Comparison of ENCODE assay signal across 24 mouse cellular contexts in genomic region chr8:32959326-32960064, GRCm38 (mm10).
DNase-seq lines count a peak whose midpoint lies in the region; ATAC-seq lines count a peak whose summit lies in the region.
"Had no signal": no experiment of that assay in that cellular context is flagged by ENCODE, and none has a peak within 500 bp of the region (broad histone marks: within the 10 kb centered on the region; RNA-seq: fewer than 3 reads in every experiment).

No protein-coding gene starts in this region.

- H3K4me3 ChIP-seq in forebrain, embryonic 11.5 days (ENCODE audit: low read depth, low read length) = no peak overlapping the region
- H3K4me3 ChIP-seq in forebrain, embryonic 10.5 days = no peak overlapping the region
- no peak overlapping the region for H3K4me3 ChIP-seq in neural tube, embryonic 12.5 days
- no peak overlapping the region for H3K4me3 ChIP-seq in hindbrain, embryonic 16.5 days (ENCODE audit: low read length)
- H3K4me3 ChIP-seq: heart, embryonic 13.5 days; limb, embryonic 13.5 days; liver, embryonic 13.5 days had no signal

- H3K9me3 ChIP-seq in forebrain, embryonic 11.5 days (ENCODE audit: control insufficient read depth, low read length) = peaks cover 4% of the 10 kb centered on the region; the same call in 1 of the 2 replicates
- peaks cover 8% of the 10 kb centered on the region; the same call in 1 of the 2 replicates for H3K9me3 ChIP-seq in forebrain, embryonic 10.5 days
- 0 out of 2 replicates have a peak, but pooled peaks cover 5% of the 10 kb centered on the region for H3K9me3 ChIP-seq in neural tube, embryonic 12.5 days
- H3K9me3 ChIP-seq in hindbrain, embryonic 16.5 days (ENCODE audit: control insufficient read depth, low read length) = peaks cover 3% of the 10 kb centered on the region; the same call in 1 of the 2 replicates
- H3K9me3 ChIP-seq: G1E; liver, embryonic 13.5 days had no signal

- DNase-seq in forebrain, embryonic 11.5 days (ENCODE audit: low spot score) = no peak
- DNase-seq in forebrain, embryonic 10.5 days (ENCODE audit: extremely low spot score, low spot score) = no peak
- DNase-seq in neural tube, embryonic 10.5 days (ENCODE audit: extremely low spot score, low spot score) = no peak
- no peak for DNase-seq in spleen, adult 12 weeks (ENCODE audit: low spot score)
- no peak for DNase-seq in cerebellum, adult 11 months
- DNase-seq: adrenal gland, postnatal 10 days; cerebellum, adult 11-12 months; cerebellum, postnatal 25 days; gastrocnemius, postnatal 10 days; heart, adult 11 months; kidney, adult 8-10 months; kidney, postnatal 4 days; liver, embryonic 13.5 days; lung, embryonic 14.5 days; lung, postnatal 36 days; retina, postnatal 1 day; thymus, postnatal 14 days had no signal

- H3K4me2 ChIP-seq in forebrain, embryonic 11.5 days (ENCODE audit: low read depth, low read length, severe bottlenecking) = no peak overlapping the region
- no peak overlapping the region for H3K4me2 ChIP-seq in neural tube, embryonic 12.5 days (replicated peaks)
- no peak overlapping the region for H3K4me2 ChIP-seq in hindbrain, embryonic 16.5 days (ENCODE audit: low read length)
- H3K4me2 ChIP-seq: heart, embryonic 13.5 days; limb, embryonic 13.5 days; liver, embryonic 13.5 days; lung, embryonic 14.5 days had no signal

- no peaks in the 10 kb centered on the region; the same call in 1 of the 2 replicates for H3K4me1 ChIP-seq in forebrain, embryonic 11.5 days (replicated peaks; ENCODE audit: control insufficient read depth, insufficient read depth, low read length)
- H3K4me1 ChIP-seq in forebrain, embryonic 10.5 days = no peaks in the 10 kb centered on the region
- H3K4me1 ChIP-seq in neural tube, embryonic 12.5 days = no peaks in the 10 kb centered on the region
- H3K4me1 ChIP-seq in hindbrain, embryonic 16.5 days (ENCODE audit: control insufficient read depth, insufficient read depth, low read depth, low read length) = no peaks in the 10 kb centered on the region
- H3K4me1 ChIP-seq: heart, embryonic 13.5 days; limb, embryonic 13.5 days; liver, embryonic 13.5 days had no signal

- no peaks in the 10 kb centered on the region for H3K36me3 ChIP-seq in forebrain, embryonic 11.5 days (ENCODE audit: control insufficient read depth, insufficient read depth, low read length)
- no peaks in the 10 kb centered on the region for H3K36me3 ChIP-seq in forebrain, embryonic 10.5 days (replicated peaks)
- H3K36me3 ChIP-seq in neural tube, embryonic 12.5 days = no peaks in the 10 kb centered on the region
- no peaks in the 10 kb centered on the region for H3K36me3 ChIP-seq in hindbrain, embryonic 16.5 days (ENCODE audit: control insufficient read depth, insufficient read depth, low read length)
- H3K36me3 ChIP-seq: G1E; heart, embryonic 13.5 days; limb, embryonic 13.5 days; liver, embryonic 13.5 days had no signal

- H3K9ac ChIP-seq in forebrain, embryonic 11.5 days (ENCODE audit: low read length) = no peak overlapping the region
- no peak overlapping the region for H3K9ac ChIP-seq in neural tube, embryonic 12.5 days
- no peak overlapping the region for H3K9ac ChIP-seq in hindbrain, embryonic 16.5 days (ENCODE audit: low read depth, low read length)
- H3K9ac ChIP-seq: heart, embryonic 13.5 days; limb, embryonic 13.5 days; liver, embryonic 13.5 days; lung, embryonic 14.5 days had no signal

- peak; percentile 92 for ATAC-seq in forebrain, embryonic 11.5 days (replicated peaks; ENCODE audit: low FRiP score)
- ATAC-seq in neural tube, embryonic 12.5 days (ENCODE audit: low FRiP score, low read depth) = peak; percentile 44
- peak; percentile 79; the same call in 1 of the 2 replicates for ATAC-seq in hindbrain, embryonic 16.5 days
- ATAC-seq: activated CD4-positive, CD25-positive, alpha-beta regulatory T cell, adult 4 months had no signal

- H3K27me3 ChIP-seq in forebrain, embryonic 11.5 days (ENCODE audit: control insufficient read depth, insufficient read depth, low read length) = no peaks in the 10 kb centered on the region
- H3K27me3 ChIP-seq in forebrain, embryonic 10.5 days (ENCODE audit: poor library complexity, severe bottlenecking) = no peaks in the 10 kb centered on the region
- no peaks in the 10 kb centered on the region for H3K27me3 ChIP-seq in neural tube, embryonic 12.5 days (replicated peaks)
- no peaks in the 10 kb centered on the region for H3K27me3 ChIP-seq in hindbrain, embryonic 16.5 days (replicated peaks; ENCODE audit: control insufficient read depth, insufficient read depth, low read length)
- H3K27me3 ChIP-seq: heart, embryonic 13.5 days; limb, embryonic 13.5 days; liver, embryonic 13.5 days had no signal

- peak overlapping the region; percentile 25 for H3K27ac ChIP-seq in forebrain, embryonic 11.5 days (ENCODE audit: low read depth, low read length)
- no peak overlapping the region; the same call in 1 of the 2 replicates for H3K27ac ChIP-seq in forebrain, embryonic 10.5 days
- H3K27ac ChIP-seq in neural tube, embryonic 12.5 days = no peak overlapping the region
- H3K27ac ChIP-seq in hindbrain, embryonic 16.5 days (ENCODE audit: low read depth, low read length) = peak overlapping the region; percentile 17; the same call in 1 of the 2 replicates
- H3K27ac ChIP-seq: heart, embryonic 13.5 days; limb, embryonic 13.5 days; liver, embryonic 13.5 days; stomach, postnatal 0 days had no signal

- 71% methylated on average over 12 of the region's 12 CpGs for WGBS in forebrain, embryonic 11.5 days
- WGBS in forebrain, embryonic 10.5 days = 93% methylated on average over 12 of the region's 12 CpGs
- WGBS in neural tube, embryonic 12.5 days = 89% methylated on average over 12 of the region's 12 CpGs
- 66% methylated on average over 12 of the region's 12 CpGs for WGBS in hindbrain, embryonic 16.5 days

Comparison
In these comparisons a context has a peak if more than half of its experiments do, and no peak if none do; other contexts are left out.
1. H3K27ac ChIP-seq: peak in forebrain, embryonic 11.5 days (single experiment) and hindbrain, embryonic 16.5 days (single experiment); none in forebrain, embryonic 10.5 days (single experiment) and neural tube, embryonic 12.5 days (single experiment).
2. Peak in every context shown above with its lines, with median percentiles within 50 percentile points of each other: ATAC-seq.